Mouse (Mus musculus) cerebellum, postnatal 4 days (tissue): ENCODE measurements around the gene Olfr20.
"Not testable (repeated sequence)": the region's sequence is repeated elsewhere in the genome, so short reads cannot be mapped to it uniquely, and the experiment has no call there.

ENCODE experiments used
- DNase-seq, 2 experiments: peaks; one replicate each; pipeline ENCODE4 v3.0.0; 2022; ENCODE audit warnings: low spot score in 2 of 2, mixed read lengths in 1 of 2

Olfr20 gene

DNA sequence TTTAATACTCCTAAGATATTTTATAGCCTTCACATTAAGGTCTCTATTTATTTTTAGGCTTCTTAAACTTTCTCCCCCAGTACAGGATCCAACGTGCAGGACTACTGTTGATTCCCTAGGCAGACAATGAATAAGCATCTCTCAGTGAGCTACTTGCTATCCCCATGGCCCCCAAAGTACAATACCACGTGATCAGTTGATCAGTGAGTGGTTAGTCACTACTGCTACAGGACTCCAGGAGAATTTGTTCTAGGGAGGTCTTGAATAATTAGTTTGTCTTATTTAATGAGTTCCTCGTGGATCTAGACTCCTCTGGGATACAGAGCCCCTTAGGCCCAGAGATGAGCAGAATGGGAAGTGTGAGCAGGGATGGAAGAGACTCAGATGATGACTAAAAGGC is at the start of gene Olfr20:
Olfr20 (plus strand) TSS at position 301 of the 400 bp plus-strand sequence.
- DNase-seq: no peak

DNA sequence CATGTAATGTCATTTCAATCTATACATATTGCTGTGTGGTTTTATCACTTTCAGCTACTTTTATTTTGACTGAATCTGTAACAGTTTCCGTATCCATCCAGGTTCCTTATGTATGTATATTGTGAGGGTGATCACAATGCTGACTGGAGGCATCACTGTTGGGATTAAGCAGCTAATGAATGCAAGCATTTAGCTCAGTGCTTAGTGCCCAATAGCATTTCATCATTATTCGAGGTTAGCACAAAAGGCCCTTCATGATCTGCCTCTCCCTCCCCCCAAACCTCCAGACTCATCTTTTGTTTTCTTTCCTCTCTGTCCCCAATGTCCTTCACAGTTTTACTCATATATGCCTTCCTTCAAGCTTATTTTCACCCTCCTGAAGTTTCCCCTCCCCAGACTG is 47.5 kb upstream of the Olfr20 start:
- DNase-seq: no peak

DNA sequence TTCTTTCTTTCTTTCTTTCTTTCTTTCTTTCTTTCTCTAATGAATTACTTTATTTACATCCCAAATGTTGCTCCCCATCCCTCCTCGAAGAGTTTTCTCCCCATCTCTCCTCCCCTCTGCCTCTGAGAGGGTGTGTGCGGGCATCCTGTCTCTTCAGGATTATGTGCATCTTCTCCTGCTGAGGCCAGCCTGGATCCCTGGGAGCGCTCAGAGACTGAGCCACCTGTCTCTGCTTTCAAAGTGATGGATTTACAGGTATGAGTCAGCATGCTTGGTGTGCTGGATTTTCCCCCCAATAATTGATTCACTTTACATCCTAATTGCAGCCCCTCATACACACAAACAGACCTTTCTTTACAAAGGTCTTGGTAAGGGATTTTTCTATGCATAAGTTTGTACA is 34.6 kb upstream of the Olfr20 start:
- DNase-seq: no peak

DNA sequence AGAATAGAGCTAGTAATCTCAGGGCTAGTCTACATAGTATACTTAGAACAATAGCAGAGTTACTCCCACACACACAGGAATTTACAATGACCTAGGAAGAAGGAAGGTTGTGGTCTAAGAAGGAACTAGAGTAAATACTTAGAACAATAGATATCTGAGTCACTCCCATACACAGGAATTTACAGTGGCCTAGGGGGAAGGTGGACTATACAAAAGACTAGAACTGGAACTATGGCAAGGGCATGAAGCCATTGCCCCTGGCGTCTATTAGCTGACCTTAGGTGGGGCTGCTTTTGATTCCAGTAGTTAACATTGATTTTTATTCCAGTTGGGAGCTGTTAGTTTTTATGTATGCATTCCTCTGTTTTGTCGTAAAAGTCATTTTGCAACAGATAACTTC is 32.0 kb upstream of the Olfr20 start:
- DNase-seq: not testable (repeated sequence)

DNA sequence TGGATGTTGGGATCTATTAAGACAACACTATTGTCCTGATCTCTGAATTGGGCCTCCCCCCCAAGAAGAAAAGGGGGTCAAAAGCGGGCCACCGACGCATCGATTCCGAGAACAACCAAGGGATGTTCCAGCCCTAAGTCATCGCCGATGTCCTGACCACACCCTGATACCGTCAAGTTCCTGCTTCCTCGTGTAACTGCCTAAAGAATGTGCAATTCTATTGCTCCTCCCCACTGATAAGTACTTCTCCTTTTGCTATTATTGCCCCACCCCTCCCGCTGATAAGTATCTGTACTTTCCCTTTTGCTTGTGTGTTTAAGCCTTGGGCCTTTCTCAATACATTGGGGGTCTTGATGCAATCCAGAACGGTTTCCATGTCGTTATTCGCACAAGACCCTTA is 29.5 kb upstream of the Olfr20 start:
- not testable (repeated sequence) for DNase-seq

DNA sequence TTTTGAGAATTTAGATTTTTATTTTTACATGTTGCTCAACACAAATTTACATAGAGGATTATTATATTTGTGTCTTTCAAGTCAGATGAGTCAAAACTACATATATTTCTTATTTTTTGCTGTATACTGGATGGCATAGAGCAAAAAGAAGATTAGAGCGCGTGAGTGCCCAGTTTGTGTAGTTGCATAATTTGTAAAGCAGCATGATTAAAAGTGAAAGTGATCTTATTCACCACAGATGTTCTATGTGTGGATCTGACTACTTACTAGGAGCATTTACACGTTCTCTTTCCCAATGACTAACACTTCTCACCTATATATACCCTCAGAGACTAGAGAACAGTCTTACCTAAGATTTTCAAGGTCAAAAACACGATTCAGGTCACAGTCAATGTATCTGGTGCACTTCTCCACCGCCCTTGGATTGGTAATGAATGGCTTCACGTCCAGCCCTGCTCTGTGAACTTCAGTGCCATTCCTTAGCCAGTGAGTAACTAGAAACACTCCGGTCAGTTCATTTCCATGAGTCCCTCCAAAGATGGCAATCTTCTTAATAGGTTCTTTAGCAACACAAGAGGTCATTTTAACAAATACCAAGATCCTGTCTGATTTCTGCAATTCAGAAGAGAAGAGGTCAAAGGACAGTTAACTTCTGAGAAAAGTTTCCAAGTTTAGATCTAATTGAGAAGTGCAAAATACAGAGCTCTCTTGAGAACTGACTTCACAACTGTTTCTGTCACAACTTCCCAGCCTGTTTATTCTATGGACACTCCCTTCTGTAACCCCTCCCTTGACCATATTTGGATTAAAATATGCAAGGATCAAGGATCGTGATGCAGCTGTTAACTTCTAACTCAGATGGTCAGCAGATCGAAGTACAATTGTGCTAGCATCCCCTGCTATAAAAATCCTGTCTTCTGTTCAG is 26.4 kb upstream of the Olfr20 start:
- no peak for DNase-seq

DNA sequence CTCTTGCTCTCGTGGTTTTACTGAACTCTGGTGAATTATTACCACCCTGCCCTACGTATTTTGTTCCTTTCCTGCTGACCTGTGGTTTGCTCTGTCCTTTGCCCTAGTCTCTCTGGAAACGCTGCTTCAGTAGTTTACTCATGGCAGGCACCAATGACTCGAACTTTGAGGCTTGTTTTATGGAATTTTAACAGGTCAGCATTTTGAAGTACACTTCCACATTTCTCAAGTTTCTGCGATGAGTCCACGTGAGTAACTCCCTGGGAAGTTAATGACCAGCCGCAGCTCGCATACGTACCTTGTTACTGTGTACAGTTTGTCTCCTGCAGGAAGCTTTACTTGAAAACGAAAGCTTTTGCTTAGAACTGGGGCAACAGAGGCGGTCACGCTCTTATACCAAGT is 24.1 kb upstream of the Olfr20 start:
- DNase-seq: no peak

DNA sequence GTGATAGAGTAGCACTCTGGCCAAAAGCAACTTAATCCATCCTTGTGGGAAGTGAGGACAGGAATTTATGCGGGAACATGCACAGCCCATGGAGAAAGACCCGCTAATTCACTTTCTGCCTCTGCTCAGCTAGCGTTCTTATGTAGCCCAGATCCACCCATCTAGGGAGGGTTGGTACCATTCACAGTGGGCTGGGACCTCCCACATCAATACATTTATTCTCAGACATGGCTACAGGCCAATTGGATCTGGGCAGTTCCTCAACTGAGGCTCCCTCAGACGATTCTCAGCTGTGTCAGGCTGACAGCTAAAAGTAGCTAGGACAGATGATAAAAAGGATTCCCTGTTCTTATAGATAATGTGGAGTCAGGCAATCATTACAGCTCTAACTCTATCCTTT is 23.2 kb upstream of the Olfr20 start:
- no peak for DNase-seq

DNA sequence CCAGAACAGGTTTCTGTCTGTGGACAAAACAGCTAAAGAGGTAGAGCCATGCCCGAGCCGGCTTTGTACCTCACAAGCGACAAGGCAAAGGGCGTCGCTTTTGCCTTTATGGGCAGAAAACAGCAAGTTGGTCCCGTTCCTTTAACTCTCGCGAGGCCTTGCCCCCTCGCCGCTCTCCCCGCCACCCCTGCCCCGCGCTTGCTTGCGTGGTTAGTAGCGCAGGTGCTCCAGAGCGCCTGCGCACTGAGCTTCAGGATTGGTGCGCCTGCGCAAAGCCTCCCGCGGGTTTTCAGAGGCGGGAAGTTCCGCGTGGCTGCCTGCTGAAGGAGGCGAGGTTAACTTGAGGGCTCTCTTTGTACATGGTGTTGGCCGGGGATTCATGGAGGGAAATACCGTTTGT is 21.1 kb upstream of the Olfr20 start, which contains the start of the genes Aspa, Gm49340 and Spata22:
Aspa (minus strand) TSS at position 155 of the 400 bp plus-strand sequence.
Gm49340 (plus strand) TSS at position 300 of the 400 bp plus-strand sequence.
Spata22 (plus strand) TSS at position 300 of the 400 bp plus-strand sequence.
- DNase-seq: no peak

DNA sequence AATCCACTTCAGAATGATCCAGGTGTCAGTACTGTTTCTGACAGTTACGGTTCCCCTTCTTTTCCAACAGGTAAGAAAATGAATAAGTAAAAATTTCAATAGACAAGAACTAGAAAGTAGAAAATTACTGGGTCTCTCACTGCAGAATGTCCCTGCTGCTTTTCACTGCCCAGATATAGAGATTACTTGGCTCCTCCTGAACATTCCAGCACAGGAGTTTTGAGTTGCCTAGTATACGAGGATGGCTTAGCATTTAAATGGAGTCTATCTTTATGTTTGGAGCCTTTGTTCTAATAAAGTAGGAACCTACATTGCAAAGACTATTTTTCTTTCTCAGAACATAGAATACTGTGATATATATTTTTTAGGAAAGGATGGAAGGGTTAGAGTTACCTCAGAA is 17.2 kb upstream of the Olfr20 start:
- DNase-seq: no peak

DNA sequence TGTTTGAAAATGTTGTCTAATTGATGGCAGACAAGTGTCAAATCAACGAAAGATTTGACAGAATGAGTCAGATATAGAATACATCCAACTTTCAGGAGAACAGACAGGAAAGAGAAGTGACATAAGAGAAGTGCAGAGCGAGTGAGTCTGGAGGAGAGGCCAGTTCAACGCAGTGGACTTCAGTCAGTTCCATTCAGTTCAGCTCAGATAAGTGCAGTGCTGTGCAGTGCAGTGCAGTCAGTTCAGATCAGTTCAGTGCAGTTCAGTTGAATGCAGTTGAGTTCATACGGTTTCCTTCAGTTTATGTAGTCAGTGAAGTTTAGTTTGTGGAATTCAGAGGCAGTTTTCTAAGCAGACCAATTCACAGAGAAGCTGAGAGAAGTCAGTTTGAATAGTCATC is 13.7 kb upstream of the Olfr20 start:
- no peak for DNase-seq

DNA sequence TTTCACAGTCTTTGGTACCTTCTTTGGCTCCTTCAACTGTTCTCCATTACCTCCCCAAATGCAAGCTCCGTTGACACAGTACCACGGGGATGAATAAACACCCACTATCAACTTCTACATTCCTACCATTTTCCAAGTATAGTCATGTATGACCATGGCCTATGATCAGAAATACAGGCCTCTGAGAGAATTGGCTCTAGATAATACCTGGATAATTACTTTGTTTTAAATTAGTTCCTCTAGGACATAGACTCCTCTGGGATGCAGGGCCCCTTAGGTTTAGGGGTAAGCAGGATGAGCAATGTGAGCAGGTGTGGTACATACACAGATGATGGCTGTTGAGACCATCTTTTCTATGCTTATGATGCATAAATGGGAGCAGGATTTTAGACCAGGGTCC is 20.4 kb downstream of the Olfr20 start, which contains the start of gene Olfr376:
Olfr376 (plus strand) TSS at position 301 of the 400 bp plus-strand sequence.
- DNase-seq: no peak

DNA sequence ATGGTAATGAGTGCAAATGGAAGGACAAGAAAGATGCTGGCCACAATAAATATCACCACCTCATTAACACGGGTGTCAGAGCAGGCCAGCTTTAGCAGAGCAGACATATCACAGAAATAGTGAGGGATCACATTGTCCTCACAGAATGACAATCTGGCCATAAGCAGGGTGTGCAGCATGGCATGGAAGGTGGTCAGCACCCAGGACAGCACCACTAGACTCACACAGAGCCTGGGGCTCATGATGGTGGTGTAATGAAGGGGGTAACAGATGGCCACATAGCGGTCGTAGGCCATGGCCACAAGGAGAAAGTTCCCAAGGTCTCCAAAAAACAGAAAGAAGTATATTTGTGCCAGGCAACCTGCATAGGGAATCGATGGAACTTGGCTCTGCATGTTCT is 44.8 kb downstream of the Olfr20 start:
- DNase-seq: no peak

DNA sequence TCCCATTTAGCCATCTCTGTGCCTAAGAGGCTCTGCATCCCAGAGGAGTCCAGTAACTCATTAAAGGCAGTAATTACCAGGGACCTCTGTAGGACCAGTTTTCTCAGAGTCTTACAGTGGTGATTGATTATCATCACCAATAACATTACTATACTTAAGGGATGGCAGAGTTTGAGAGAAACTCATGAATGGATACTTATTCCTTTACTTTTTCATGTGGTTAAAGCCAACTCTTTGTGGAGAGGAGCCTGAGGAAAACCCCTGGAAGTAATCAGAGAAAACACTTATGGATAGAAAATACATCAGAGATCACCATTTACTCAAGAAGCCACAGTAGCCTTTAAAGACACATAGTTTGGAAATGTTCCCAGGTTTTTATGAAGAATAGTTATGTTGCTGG is 48.9 kb downstream of the Olfr20 start, which contains the start of gene Olfr1:
Olfr1 (minus strand) TSS at position 101 of the 400 bp plus-strand sequence.
- no peak for DNase-seq
